Mouse (Mus musculus): Measurements from ENCODE around the gene Osgep. TPM values are rescaled to one million over a fixed set of nuclear protein-coding genes. Genes with fewer than 3 reads are reported as not detected.

The Osgep gene
- polyA plus RNA-seq (2012; rRNA removed) = 182 and 229 TPM in 2 replicates

GRCm38 (mm10) chr14:50924281-50925064 lies at the start of gene Osgep, which contains the start of gene Apex1:
TSS of gene Osgep (minus strand) at chr14:50924893.
TSS of gene Apex1 (plus strand) at chr14:50924968.

GRCm38 (mm10) chr14:50955942-50956508 lies 31.3 kb upstream of the Osgep start, which contains the start of gene Pnp2:
TSS of gene Pnp2 (plus strand) at chr14:50955992.

DNA sequence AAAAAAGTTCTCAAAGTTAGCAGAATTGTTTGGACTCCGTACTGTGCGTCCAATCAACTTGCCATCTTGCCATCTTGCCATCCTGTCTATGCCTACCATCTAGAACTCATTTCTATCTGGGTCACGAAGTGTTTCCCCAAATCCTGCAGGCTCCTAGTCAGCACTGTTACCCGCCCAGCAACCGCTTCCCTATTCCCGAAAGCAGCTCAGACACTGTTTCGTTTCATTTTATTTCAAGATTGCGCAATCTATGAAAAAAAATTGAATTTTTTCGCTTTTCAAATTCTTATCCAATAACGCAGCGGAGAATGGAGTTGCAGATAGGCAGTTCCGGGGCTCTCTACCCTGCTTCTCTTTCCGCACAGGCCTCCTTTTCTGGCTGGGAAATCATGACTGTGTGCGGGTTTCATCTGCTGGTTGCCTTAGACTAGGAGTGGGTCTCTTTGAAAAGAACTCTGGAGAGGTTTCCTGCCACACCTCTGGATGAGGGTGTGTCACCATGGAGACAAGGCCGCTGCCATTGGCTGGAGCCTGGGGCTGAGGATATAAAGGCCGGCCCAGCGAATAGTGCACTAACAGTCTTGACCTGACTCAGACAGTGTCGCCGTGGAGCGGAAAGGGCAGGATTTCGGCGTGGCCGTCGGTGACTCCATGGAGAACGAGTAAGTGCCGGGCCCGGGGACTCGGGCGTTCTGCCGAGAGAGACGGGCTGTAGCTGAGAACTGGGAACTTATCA lies 19.4 kb upstream of the Osgep start, which contains the start of gene Gm49342:
TSS of gene Gm49342 (plus strand) at position 586 of the 736 bp plus-strand sequence.

GRCm38 (mm10) chr14:50930754-50931492 lies 6.2 kb upstream of the Osgep start, which contains the start of the genes Pip4p1 and Pnp:
TSS of gene Pip4p1 (minus strand) at chr14:50930856.
TSS of gene Pnp (plus strand) at chr14:50931082.

DNA sequence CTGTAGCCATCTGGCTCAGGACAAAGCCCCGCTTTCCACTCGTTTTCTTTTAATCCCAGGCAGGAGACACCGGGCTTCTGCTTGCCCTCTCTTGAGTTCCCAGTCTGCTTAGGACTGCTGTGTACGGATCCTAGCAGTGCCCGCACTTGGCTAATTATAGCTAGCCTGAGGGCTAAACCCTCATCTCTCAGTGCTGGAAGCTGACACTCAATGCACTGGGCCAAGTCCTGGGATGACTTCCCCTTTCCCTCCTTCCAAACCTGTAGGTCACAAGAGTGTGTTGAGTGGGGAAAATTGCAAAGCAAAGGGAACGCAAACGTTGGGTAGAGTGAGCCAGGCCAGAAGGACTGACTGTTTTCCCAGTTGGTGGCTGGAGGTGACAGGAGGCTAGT lies 27.3 kb downstream of the Osgep start, which contains the start of gene Klhl33:
TSS of gene Klhl33 (minus strand) at position 134 of the 392 bp plus-strand sequence.

GRCm38 (mm10) chr14:50869889-50870804 lies 54.5 kb downstream of the Osgep start, which contains the start of gene Tep1:
TSS of gene Tep1 (minus strand) at chr14:50870560.

Other genes starting within 250 kb of the Osgep start
- gene Olfr747, start 231.7 kb downstream of the Osgep start, polyA plus RNA-seq (2012; rRNA removed) = not detected in 2 replicates
- not detected in 2 replicates for gene Olfr748, start 217.5 kb downstream of the Osgep start, polyA plus RNA-seq (2012; rRNA removed)
- gene Olfr749, start 179.8 kb downstream of the Osgep start, polyA plus RNA-seq (2012; rRNA removed) = not detected in 2 replicates
- gene Ttc5, start 139.4 kb downstream of the Osgep start, polyA plus RNA-seq (2012; rRNA removed) = 34.1 and 35.8 TPM in 2 replicates
- 0.12 TPM in 1 of 2 replicates, not detected in the other for gene Ccnb1ip1, start 117.2 kb downstream of the Osgep start, polyA plus RNA-seq (2012; rRNA removed)
- 9.4 and 12.8 TPM in 2 replicates for gene Parp2, start 117.1 kb downstream of the Osgep start, polyA plus RNA-seq (2012; rRNA removed)
- gene Tep1, start 54.3 kb downstream of the Osgep start, polyA plus RNA-seq (2012; rRNA removed) = 31.4 and 33.2 TPM in 2 replicates
- 0.29 and 0.79 TPM in 2 replicates for gene Klhl33, start 27.4 kb downstream of the Osgep start, polyA plus RNA-seq (2012; rRNA removed)
- 48.2 and 69.0 TPM in 2 replicates for gene Apex1, start 75 bp upstream of the Osgep start, polyA plus RNA-seq (2012; rRNA removed)
- gene Pip4p1, start 6.0 kb upstream of the Osgep start, polyA plus RNA-seq (2012; rRNA removed) = 108 and 127 TPM in 2 replicates
- 26.6 and 29.7 TPM in 2 replicates for gene Pnp, start 6.2 kb upstream of the Osgep start, polyA plus RNA-seq (2012; rRNA removed)
- gene Gm49342, start 19.6 kb upstream of the Osgep start, polyA plus RNA-seq (2012; rRNA removed) = 2.0 TPM in 1 of 2 replicates, not detected in the other
- gene Pnp2, start 31.1 kb upstream of the Osgep start, polyA plus RNA-seq (2012; rRNA removed) = 0.19 and 0.47 TPM in 2 replicates
- 0.10 TPM in 1 of 2 replicates, not detected in the other for gene Rnase10, start 82.9 kb upstream of the Osgep start, polyA plus RNA-seq (2012; rRNA removed)
- not detected in 2 replicates for gene Rnase9, start 117.0 kb upstream of the Osgep start, polyA plus RNA-seq (2012; rRNA removed)
- gene Rnase11, start 125.3 kb upstream of the Osgep start, polyA plus RNA-seq (2012; rRNA removed) = not detected in 2 replicates
- gene Rnase12, start 132.8 kb upstream of the Osgep start, polyA plus RNA-seq (2012; rRNA removed) = not detected in 2 replicates
- not detected in 2 replicates for gene Olfr750, start 149.5 kb upstream of the Osgep start, polyA plus RNA-seq (2012; rRNA removed)
- gene Rnase4, start 166.2 kb upstream of the Osgep start, polyA plus RNA-seq (2012; rRNA removed) = 110 and 159 TPM in 2 replicates
- 10.7 and 12.1 TPM in 2 replicates for gene Ang, start 166.3 kb upstream of the Osgep start, polyA plus RNA-seq (2012; rRNA removed)
- gene Eddm3b, start 189.5 kb upstream of the Osgep start, polyA plus RNA-seq (2012; rRNA removed) = 0.15 TPM in 1 of 2 replicates, not detected in the other
- gene Rnase6, start 199.0 kb upstream of the Osgep start, polyA plus RNA-seq (2012; rRNA removed) = 3.7 and 4.9 TPM in 2 replicates
- gene Rnase1, start 221.9 kb upstream of the Osgep start, polyA plus RNA-seq (2012; rRNA removed) = 1.7 and 3.5 TPM in 2 replicates
- gene Rnase2b, start 237.4 kb upstream of the Osgep start, polyA plus RNA-seq (2012; rRNA removed) = not detected in 2 replicates

All from ovary, adult 2 months (tissue).